Comparison of ENCODE assay signal across 8 mouse cellular contexts in the genomic region with DNA sequence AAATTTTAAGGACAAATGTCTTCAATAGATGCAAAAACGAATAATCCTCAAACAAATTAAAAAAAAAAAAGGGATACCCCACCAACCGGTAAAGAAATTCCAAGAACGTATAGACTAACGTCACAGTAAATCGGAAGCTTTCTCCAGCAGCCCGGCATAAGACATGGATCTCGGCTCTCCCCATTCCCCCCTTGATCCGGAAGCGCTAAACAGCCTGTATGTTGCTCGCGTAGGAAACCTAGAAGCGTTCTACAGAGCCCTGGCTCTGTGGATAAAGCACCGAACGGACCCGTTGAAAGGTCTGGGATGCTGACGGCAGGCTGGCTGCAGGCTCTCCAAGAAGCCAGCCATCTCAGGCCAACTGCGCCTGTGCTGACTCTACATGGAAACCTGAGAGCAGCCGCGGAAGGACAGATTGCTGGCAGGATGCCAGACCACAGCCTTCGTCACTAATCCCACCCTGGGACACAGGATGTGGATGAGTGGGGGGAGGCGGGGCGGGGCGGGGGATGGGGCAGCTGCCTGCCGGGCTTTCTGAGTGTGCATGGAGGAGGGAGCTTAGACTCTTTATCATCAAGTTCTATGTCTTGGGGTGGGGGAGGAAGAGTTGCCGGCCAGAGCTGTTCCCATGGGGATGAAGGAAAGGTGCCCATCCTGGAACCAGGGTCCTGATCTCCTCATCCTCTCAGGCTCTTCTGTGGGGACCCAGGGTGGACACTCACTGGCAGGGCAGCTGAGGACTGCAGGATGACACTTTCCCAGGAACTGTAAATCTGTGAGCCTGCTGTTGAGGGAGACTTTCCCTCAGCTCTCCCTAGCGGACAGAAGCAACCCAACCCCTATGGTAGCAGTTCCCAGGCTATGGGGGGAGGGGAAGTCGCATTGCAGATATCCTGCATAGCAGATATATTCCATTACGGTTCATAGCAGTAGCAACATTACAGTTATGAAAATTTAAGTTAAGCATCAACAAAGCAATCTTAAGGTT. TPM values are rescaled to one million over a fixed set of nuclear protein-coding genes. Genes with fewer than 3 reads are reported as not detected.
DNase-seq lines count a peak whose midpoint lies in the region; ATAC-seq and TF ChIP-seq lines count a peak whose summit lies in the region.

No protein-coding gene starts in this region.

- no peak for TF ChIP-seq RAD21 in MEL (IDR thresholded peaks at IDR 0.05; ENCODE audit: low read depth, low read length)

- H3K9ac ChIP-seq in MEL (ENCODE audit: control insufficient read depth, low read depth, low read length, poor library complexity, severe bottlenecking): no peak overlapping the region

- no peaks in the 10 kb centered on the region for H3K79me2 ChIP-seq in MEL (ENCODE audit: control insufficient read depth, insufficient read depth, low read length, poor library complexity)

- H3K27ac ChIP-seq in MEL (ENCODE audit: control insufficient read depth, low read depth, low read length): no peak overlapping the region
- H3K27ac ChIP-seq in hindbrain, embryonic 10.5 days: peak overlapping the region; percentile 89

- TF ChIP-seq EP300 in MEL (IDR thresholded peaks at IDR 0.05; ENCODE audit: low read depth in 1 of 2, low read length in 2 of 2): no peak

- peak; percentile 18 for DNase-seq in MEL (ENCODE audit: low read depth, low spot score)
- DNase-seq in adrenal gland, postnatal 36 days: peak; percentile 75
- peak; percentile 92 for DNase-seq in hindbrain, embryonic 10.5 days (ENCODE audit: low spot score)
- peak; percentile 69 to 70 for DNase-seq in layer of hippocampus, postnatal 14 days (ENCODE audit: low spot score in 2 of 2)
- DNase-seq in lung, postnatal 4 days: peak; percentile 89 to 93
- DNase-seq in right cerebral cortex, postnatal 10 days (ENCODE audit: low spot score in 2 of 2): peak; percentile 88 to 89
- no peak for DNase-seq in spleen, adult 18-20 months

- peak; percentile 72 for ATAC-seq in frontal cortex, adult (ENCODE audit: low TSS enrichment)

- no peaks in the 10 kb centered on the region for H3K36me3 ChIP-seq in MEL (ENCODE audit: control insufficient read depth in 1 of 2, insufficient read depth in 2 of 2, low read length in 2 of 2)
- H3K36me3 ChIP-seq in hindbrain, embryonic 10.5 days: no peaks in the 10 kb centered on the region

- TF ChIP-seq POLR2A in MEL (IDR thresholded peaks at IDR 0.05; ENCODE audit: control insufficient read depth in 1 of 2, insufficient read depth in 1 of 2, low read depth in 1 of 2, low read length in 2 of 2, poor library complexity in 1 of 2): no peak

- WGBS in hindbrain, embryonic 10.5 days: 5% methylated on average over 28 of the region's 28 CpGs

- no peaks in the 10 kb centered on the region for H3K27me3 ChIP-seq in MEL (ENCODE audit: control insufficient read depth in 1 of 2, insufficient read depth in 2 of 2, low read length in 2 of 2)
- H3K27me3 ChIP-seq in hindbrain, embryonic 10.5 days (ENCODE audit: insufficient read depth, poor library complexity, severe bottlenecking): peaks cover 9% of the 10 kb centered on the region; the same call in 1 of the 2 replicates

- H3K4me3 ChIP-seq in MEL (ENCODE audit: control insufficient read depth in 1 of 2, insufficient read depth in 1 of 2, low read depth in 2 of 2, low read length in 2 of 2): no peak overlapping the region
- H3K4me3 ChIP-seq in hindbrain, embryonic 10.5 days: peak overlapping the region; percentile 52

- H3K4me1 ChIP-seq in MEL (ENCODE audit: control insufficient read depth in 1 of 2, insufficient read depth in 2 of 2, low read length in 2 of 2): no peaks in the 10 kb centered on the region
- H3K4me1 ChIP-seq in hindbrain, embryonic 10.5 days (replicated peaks): peaks cover 40% of the 10 kb centered on the region

- H3K9me3 ChIP-seq in MEL (replicated peaks; ENCODE audit: insufficient read depth, low read length): no peaks in the 10 kb centered on the region
- no peaks in the 10 kb centered on the region for H3K9me3 ChIP-seq in hindbrain, embryonic 10.5 days

- TF ChIP-seq CTCF in MEL (IDR thresholded peaks at IDR 0.05 in 2 of 3, conservative IDR thresholded peaks at IDR 0.05 in 1 of 3; ENCODE audit: control insufficient read depth in 1 of 3, insufficient read depth in 1 of 3, low read depth in 2 of 3, low read length in 3 of 3, poor library complexity in 1 of 3, severe bottlenecking in 1 of 3): no peak

TF ChIP-seq in MEL, 35 proteins besides CTCF, POLR2A, EP300 and RAD21:
- TF ChIP-seq BHLHE40 (IDR thresholded peaks at IDR 0.05; ENCODE audit: borderline replicate concordance, low read depth, low read length) (no peak), CHD1 (IDR thresholded peaks at IDR 0.05; ENCODE audit: low read depth, low read length) (no peak), USF1 (IDR thresholded peaks at IDR 0.05; ENCODE audit: low read depth, low read length) (no peak), UBTF (IDR thresholded peaks at IDR 0.05; ENCODE audit: borderline replicate concordance, insufficient read depth, low read depth, low read length) (no peak), E2F4 (IDR thresholded peaks at IDR 0.05; ENCODE audit: borderline replicate concordance, low read depth, low read length) (no peak), NRF1 (IDR thresholded peaks at IDR 0.05; ENCODE audit: insufficient read depth, low read depth, low read length, poor library complexity, severe bottlenecking) (no peak), MEF2A (IDR thresholded peaks at IDR 0.05; ENCODE audit: extremely low read depth, insufficient replicate concordance, low read depth, low read length, poor library complexity, severe bottlenecking) (no peak), MYC (IDR thresholded peaks at IDR 0.05; ENCODE audit: low read depth, low read length) (no peak), ZMIZ1 (IDR thresholded peaks at IDR 0.05; ENCODE audit: low read depth, low read length) (no peak), JUND (IDR thresholded peaks at IDR 0.05; ENCODE audit: low read depth, low read length) (no peak), TBP (IDR thresholded peaks at IDR 0.05; ENCODE audit: low read depth, low read length) (no peak), CHD2 (IDR thresholded peaks at IDR 0.05; ENCODE audit: low read length) (no peak), MAZ (IDR thresholded peaks at IDR 0.05; ENCODE audit: low read depth, low read length) (no peak)

RNA-seq across cellular contexts. Expression of a gene that starts 15.1 kb away (rescaled TPM):
- not detected in 2 replicates for total RNA-seq in MEL (2012; rRNA removed)
- not detected for polyA plus RNA-seq in MEL (2012; ENCODE audit: insufficient read depth in 1 of 2, insufficient read length in 2 of 2, low read depth in 1 of 2, low replicate concordance in 2 of 2, missing spikeins in 1 of 2)
- 1 to 10 TPM; 5.6 to 7.0 TPM for total RNA-seq in adrenal gland, postnatal 36 days (2021)
- polyA plus RNA-seq in hindbrain, embryonic 10.5 days (2016; fragmentation: Nextera tagmentation; extraction: Ambion mirVana): 17.9 and 20.4 TPM in 2 replicates
- 10 to 100 TPM; 19.2 TPM for total RNA-seq in layer of hippocampus, postnatal 14 days (2021)

Comparison
In these comparisons a context has a peak if more than half of its experiments do, and no peak if none do; other contexts are left out.
1. DNase-seq: peak in MEL (single experiment), adrenal gland, postnatal 36 days (2 of 2), hindbrain, embryonic 10.5 days (single experiment), layer of hippocampus, postnatal 14 days (2 of 2), lung, postnatal 4 days (2 of 2) and right cerebral cortex, postnatal 10 days (2 of 2); none in spleen, adult 18-20 months (0 of 2).